Mouse (Mus musculus) urinary bladder, postnatal 14 days (tissue): ENCODE measurements around the gene Top3b.
A peak's percentile ranks its signal among the peaks of the same experiment; 100 is the strongest.
"Not testable (repeated sequence)": the region's sequence is repeated elsewhere in the genome, so short reads cannot be mapped to it uniquely, and the experiment has no call there.

Experiments
- DNase-seq: peaks from one replicate; pipeline ENCODE4 v3.0.0; 2021; ENCODE audit warnings: low spot score

The Top3b gene

GRCm38 (mm10) chr16:16897056-16897584 is 26.6 kb downstream of the Top3b start:
- no peak for DNase-seq

- DNase-seq: no peak
Measured at GRCm38 (mm10) chr16:16902329-16902728, 31.8 kb downstream of the Top3b start.

GRCm38 (mm10) chr16:16903188-16903587 is 32.7 kb downstream of the Top3b start:
- DNase-seq: no peak

- no peak for DNase-seq
Measured at GRCm38 (mm10) chr16:16907799-16908198, 37.3 kb downstream of the Top3b start.

- DNase-seq: peak; percentile 89
Measured at GRCm38 (mm10) chr16:16911641-16912597, 41.4 kb downstream of the Top3b start.

- no peak for DNase-seq
Measured at GRCm38 (mm10) chr16:16913440-16913839, 42.9 kb downstream of the Top3b start.

- no peak for DNase-seq
Measured at GRCm38 (mm10) chr16:16918441-16919117, 48.0 kb downstream of the Top3b start.

- DNase-seq: peak; percentile 47
Measured at GRCm38 (mm10) chr16:16921021-16921435, 50.5 kb downstream of the Top3b start.

GRCm38 (mm10) chr16:16924481-16924880 is 53.9 kb downstream of the Top3b start:
- no peak for DNase-seq

- DNase-seq: no peak
Measured at GRCm38 (mm10) chr16:16926536-16926935, 56.0 kb downstream of the Top3b start.

- not testable (repeated sequence) for DNase-seq
Measured at GRCm38 (mm10) chr16:16928908-16929307, 58.4 kb downstream of the Top3b start.

- no peak for DNase-seq
Measured at GRCm38 (mm10) chr16:16930326-16930725, 59.8 kb downstream of the Top3b start.

GRCm38 (mm10) chr16:16930810-16931296 is 60.3 kb downstream of the Top3b start:
- DNase-seq: no peak

GRCm38 (mm10) chr16:16939543-16939942 is 69.0 kb downstream of the Top3b start:
- no peak for DNase-seq

- no peak for DNase-seq
Measured at GRCm38 (mm10) chr16:16941078-16941477, 70.5 kb downstream of the Top3b start.
